Mouse (Mus musculus): ENCODE data around the gene Celf2. TPM values are rescaled to one million over a fixed set of nuclear protein-coding genes. Genes with fewer than 3 reads are reported as not detected.
A peak's percentile ranks its signal among the peaks of the same experiment; 100 is the strongest.

The Celf2 gene
- total RNA-seq, 2 experiments from 2014 or later: 486 to 531 TPM

DNA sequence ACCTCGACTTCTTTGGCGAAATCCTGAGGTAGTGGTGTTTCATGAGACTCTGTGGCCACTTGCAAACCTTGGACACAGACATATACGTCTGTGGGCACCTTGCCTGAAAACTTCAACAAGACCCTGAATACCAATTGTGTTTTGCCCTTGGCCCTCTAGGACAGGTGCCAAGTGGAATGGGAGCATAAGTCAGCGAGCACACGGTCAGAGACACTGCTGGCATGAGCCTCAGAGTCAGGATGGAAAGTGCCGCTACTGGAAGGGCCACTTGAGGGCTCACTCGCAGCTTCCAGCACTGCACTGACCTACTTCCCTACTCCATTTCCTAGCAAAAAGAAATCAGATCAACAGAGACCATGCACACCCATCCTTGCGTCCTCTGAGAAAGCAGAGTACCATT is 783.3 kb downstream of the Celf2 start:
- no peak for DNase-seq

- no peak for DNase-seq
Measured at GRCm38 (mm10) chr2:6723602-6724001, 785.8 kb downstream of the Celf2 start.

DNA sequence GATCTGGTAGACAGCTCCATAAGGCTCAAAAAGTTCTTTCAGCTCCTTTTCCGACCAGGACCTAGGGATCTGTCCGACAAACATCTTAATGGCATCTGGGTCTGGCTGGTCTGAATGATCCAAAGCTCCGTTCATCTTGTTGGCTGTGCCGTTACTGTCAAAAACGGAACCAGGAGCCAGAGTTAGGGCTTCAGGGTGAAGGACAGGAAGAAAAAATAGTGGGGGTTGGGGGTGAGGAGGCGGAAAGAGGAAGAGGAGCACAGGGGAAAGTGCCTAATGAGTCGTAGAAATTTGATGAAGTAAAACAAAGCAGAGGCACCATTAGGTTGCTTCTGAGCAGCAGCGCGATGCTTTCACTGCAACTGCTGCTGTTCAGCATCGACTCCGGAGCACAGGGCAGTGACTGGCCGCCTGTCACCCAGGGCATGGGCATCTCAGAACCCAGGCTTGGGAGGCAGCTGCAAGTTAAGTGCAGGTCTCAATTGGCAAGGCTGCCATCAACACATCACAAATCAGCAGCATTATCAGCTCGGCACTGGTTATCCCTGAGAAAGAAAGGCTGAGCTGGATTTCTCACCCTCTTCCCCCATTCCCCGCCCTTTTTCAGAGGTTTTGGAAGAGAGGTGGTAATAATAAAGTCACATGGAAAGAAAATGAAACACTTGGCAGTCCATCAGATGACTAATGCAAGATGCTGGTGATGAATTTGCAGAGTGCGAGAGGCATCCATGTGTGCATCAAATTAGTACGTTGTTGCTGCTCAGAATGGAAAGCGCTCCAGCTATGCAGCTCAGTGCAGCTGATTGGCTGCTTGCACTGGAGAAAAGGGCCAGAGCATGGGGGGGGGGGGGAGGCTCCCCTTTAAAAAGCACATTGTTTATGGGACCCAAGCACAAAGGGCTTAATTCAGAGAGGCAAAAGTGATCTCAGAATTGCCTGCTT is 787.6 kb downstream of the Celf2 start:
- DNase-seq: peak; percentile 42 to 52

- peak in 1 of 2 experiments; percentile 40 for DNase-seq
Measured at GRCm38 (mm10) chr2:6720753-6721459, 788.5 kb downstream of the Celf2 start.

- DNase-seq: no peak
Measured at GRCm38 (mm10) chr2:6718864-6719263, 790.5 kb downstream of the Celf2 start.

GRCm38 (mm10) chr2:6717953-6718352 is 791.4 kb downstream of the Celf2 start:
- no peak for DNase-seq

DNA sequence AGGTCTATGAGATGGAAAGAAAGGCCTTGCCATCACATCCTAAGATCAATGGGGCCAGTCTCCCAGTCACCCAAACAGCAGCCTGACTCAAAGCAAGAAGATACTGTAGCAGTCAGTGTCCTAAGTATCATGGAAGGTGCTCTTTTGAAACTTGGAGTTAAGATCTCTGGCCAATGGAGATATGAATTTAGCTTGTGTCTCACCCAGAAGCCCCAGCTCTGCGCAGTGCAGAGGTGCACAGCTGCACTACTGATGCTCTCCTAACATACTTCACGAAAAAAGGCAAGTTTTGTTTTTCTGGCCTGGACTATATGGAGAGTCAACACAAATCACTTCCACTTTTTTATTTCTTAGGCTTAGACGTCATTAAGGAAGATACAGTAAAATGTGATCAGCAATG is 793.8 kb downstream of the Celf2 start:
- no peak for DNase-seq

DNA sequence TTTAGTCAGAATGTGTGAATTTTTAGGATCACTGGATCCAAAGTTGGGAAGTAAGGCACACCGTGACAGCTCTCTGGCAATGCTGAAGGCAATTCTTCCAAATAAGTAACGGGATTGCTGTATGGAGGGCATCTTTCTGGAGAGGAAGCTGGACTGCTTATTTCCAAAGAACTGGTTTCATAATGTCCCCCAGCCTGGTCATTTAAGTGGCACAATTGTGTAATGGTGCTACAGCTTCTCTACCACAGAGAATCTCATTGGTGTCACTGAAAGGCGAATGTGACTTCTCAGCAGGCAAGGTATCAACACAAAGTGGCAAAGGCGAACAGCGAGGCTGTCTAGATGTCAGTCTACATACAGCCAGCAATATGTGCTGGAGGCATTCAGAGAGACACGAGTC is 795.8 kb downstream of the Celf2 start:
- DNase-seq: no peak

GRCm38 (mm10) chr2:6710687-6711430 is 798.5 kb downstream of the Celf2 start:
- no peak for DNase-seq

- no peak for DNase-seq
Measured at GRCm38 (mm10) chr2:6707959-6708519, 801.3 kb downstream of the Celf2 start.

- no peak for DNase-seq
Measured at GRCm38 (mm10) chr2:6707276-6707675, 802.1 kb downstream of the Celf2 start.

GRCm38 (mm10) chr2:6705929-6706739 is 803.2 kb downstream of the Celf2 start:
- no peak for DNase-seq

- no peak for DNase-seq
Measured at GRCm38 (mm10) chr2:6705475-6705874, 803.9 kb downstream of the Celf2 start.

GRCm38 (mm10) chr2:6704804-6705203 is 804.6 kb downstream of the Celf2 start:
- DNase-seq: no peak

DNA sequence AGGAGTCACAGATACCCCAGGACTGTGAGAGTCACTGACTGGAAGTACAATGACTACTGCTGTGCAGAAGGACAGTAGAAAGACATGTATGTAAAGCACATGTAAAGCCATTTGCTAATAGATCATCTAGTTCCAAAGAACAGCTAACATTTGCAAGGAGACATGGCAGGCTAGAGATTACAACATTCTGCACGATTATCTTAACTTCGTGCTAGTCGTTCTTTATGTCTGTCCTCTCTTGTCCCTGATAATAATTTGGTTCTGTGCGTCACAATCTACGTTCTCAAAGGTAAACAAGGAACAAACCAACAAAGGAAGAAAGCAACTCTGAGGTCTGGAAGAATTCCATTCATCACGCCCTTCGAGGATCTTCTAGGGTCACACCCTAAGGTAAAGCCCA is 805.0 kb downstream of the Celf2 start:
- no peak for DNase-seq

DNA sequence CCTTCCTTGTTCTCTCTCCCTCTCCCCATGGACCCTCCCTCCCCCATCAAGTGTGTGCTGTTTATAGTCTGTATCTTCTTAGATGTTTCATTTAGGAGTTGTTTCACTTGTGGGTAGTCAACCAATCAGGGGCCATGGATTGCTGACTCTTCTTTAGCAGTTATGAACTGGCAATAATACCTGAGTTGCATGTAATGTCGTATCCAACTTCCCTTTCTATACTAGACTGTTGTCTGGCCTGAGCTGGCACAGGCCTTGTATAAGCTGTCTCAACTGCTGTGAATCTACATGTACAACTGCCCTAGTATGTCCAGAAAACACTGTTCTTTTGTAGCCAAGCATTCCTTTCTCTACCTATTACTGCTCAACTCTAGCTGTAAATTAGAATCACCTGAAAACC is 813.0 kb downstream of the Celf2 start:
- DNase-seq: no peak

GRCm38 (mm10) chr2:6695353-6695951 is 813.9 kb downstream of the Celf2 start:
- DNase-seq: no peak

DNA sequence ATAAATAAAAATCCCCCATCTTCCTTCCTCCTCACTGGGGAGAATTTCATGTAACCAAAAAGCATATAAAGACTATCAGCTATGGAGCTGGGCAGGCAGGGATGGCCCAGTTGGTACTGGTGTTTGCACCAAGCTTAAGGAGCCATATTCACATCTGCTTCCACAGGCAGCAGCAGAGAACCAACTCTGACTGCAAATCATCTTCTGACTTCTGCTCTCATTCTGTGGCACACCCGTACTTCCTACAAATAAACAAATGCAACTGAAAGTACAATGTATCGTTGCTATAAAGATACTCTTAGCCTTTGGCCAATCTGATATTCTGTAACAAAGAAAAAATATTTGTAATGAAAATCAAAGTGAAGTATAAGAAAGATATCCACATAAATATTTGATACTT is 819.7 kb downstream of the Celf2 start:
- DNase-seq: no peak

DNA sequence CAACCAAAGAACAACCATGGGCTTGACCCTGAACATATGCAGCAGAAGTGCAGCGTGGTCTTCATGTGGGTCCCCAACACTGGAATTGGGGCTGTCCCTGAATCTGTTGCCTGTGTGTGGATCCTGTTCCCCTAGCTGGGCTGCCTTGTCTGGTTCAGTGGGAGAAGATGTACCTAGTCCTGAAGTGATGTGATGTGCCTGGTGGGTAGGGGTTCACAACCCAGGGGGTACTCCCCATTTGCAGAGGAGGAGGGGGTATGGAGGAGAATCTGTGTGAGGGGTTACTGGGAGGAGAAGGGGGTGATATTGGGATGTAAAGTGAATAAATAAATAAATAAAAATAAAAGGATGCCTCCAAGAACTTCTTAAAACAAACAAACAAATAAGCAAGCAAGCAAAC is 831.1 kb downstream of the Celf2 start:
- no peak for DNase-seq

DNA sequence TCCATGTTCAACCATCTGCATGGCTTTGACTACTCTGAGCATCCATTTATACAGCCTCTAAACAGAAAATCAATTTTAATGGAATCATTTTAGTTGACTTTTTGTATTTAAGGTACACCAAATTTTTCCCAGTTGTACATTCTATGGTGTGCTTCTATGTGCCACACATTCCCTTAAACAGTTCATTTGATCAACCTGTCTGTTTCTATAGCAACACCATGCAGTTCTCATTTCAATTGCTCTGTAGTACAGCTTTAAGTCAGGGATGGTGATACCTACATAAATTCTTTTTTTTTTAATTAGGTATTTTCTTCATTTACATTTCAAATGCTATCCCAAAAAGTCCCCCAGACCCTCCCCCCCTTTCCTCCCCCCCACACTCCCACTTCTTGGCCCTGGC is 831.9 kb downstream of the Celf2 start:
- no peak for DNase-seq

GRCm38 (mm10) chr2:6674401-6674800 is 835.0 kb downstream of the Celf2 start:
- DNase-seq: no peak
